Mouse (Mus musculus) monocyte, adult 2 months (primary cell): Measurements from ENCODE around the gene Fuz.

Experiments
- DNase-seq, 2 experiments: peaks; one replicate each; pipeline ENCODE4 v3.0.0; 2022; ENCODE audit warnings: low spot score in 2 of 2, low read depth in 1 of 2

Gene Fuz

GRCm38 (mm10) chr7:44928570-44928969, 32.7 kb downstream of the Fuz start:
- no peak for DNase-seq

- DNase-seq = peak; percentile 99 to 100
Observed at GRCm38 (mm10) chr7:44929204-44930151, 33.6 kb downstream of the Fuz start, which contains the start of gene Ap2a1. TSS of gene Ap2a1 (minus strand) at chr7:44929496.

- DNase-seq = no peak
Observed at GRCm38 (mm10) chr7:44938680-44939079, 42.8 kb downstream of the Fuz start.

- DNase-seq = no peak
Observed at GRCm38 (mm10) chr7:44942904-44943303, 47.0 kb downstream of the Fuz start, which contains the start of gene Tsks. TSS of gene Tsks (plus strand) at chr7:44943204.

- DNase-seq = no peak
Observed at GRCm38 (mm10) chr7:44949922-44950321, 54.0 kb downstream of the Fuz start.

GRCm38 (mm10) chr7:44951960-44952359, 56.1 kb downstream of the Fuz start:
- no peak for DNase-seq
